Mouse (Mus musculus): ENCODE results near the gene Mamdc4.

DNA sequence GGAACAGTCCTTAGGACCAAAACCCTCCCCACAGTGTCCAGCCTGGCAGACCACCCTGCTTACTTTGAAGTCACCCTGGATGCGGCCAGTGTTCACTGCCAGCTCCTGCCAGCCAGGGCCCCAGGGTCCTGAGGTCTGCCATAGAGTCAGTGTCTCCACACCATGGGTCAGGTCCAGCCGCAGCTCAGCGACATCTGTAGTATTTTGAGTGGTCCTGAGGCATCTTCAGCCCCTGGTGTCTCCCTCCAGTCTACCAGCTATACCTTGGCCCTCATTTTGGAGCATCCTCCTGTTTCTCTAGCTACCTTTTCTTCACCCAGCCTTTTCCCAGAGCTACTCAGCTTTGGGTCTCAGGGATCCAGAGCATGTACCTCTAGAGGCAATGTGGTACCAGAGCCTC lies 5.3 kb downstream of the Mamdc4 start:
- TF ChIP-seq CTCF (IDR thresholded peaks at IDR 0.05; ENCODE audit: borderline replicate concordance, insufficient read depth, low read length): no peak
- TF ChIP-seq POLR2A (IDR thresholded peaks at IDR 0.05; ENCODE audit: low read depth, low read length): no peak
